Mouse (Mus musculus) midbrain, embryonic 11.5 days (tissue): ENCODE measurements around the gene Armc6. TPM values are rescaled to one million over a fixed set of nuclear protein-coding genes. Genes with fewer than 3 reads are reported as not detected.
A peak's percentile ranks its signal among the peaks of the same experiment; 100 is the strongest.

Source experiments
- ATAC-seq: fragments of 200-750 bp; cut with Nextera tagmentation; 2 replicates; pipeline ENCODE4 v1.8.0; 2017; ENCODE audit warnings: moderate TSS enrichment, moderate library complexity; ENCODE audit not compliant: low FRiP score
- DNase-seq: peaks from one replicate; pipeline ENCODE4 v3.0.0; 2015; ENCODE audit warnings: low spot score; ENCODE audit errors: missing footprints
- H3K27ac ChIP-seq: fragments of 300-500 bp; sonication (generic); 2 replicates; pipeline ENCODE4 v1.5.1; 2014; ENCODE audit warnings: low read depth, low read length
- H3K27me3 ChIP-seq: fragments of 300-500 bp; sonication (generic); 2 replicates; pipeline ENCODE4 v1.6.1; 2014; ENCODE audit warnings: mild to moderate bottlenecking, low read length, moderate library complexity, mixed read lengths; ENCODE audit not compliant: control insufficient read depth, insufficient read depth
- H3K36me3 ChIP-seq: fragments of 300-500 bp; sonication (generic); 2 replicates; pipeline ENCODE4 v1.6.1; 2014; ENCODE audit warnings: mild to moderate bottlenecking, low read length, moderate library complexity, mixed read lengths; ENCODE audit not compliant: control insufficient read depth, insufficient read depth
- H3K4me1 ChIP-seq: fragments of 300-500 bp; sonication (generic); 2 replicates; pipeline ENCODE4 v1.6.1; 2014; ENCODE audit warnings: low read length; ENCODE audit not compliant: control insufficient read depth, insufficient read depth
- H3K4me2 ChIP-seq: fragments of 300-500 bp; sonication (generic); 2 replicates; pipeline ENCODE4 v1.6.1; 2014; ENCODE audit warnings: mild to moderate bottlenecking, moderate library complexity
- H3K4me3 ChIP-seq: fragments of 300-500 bp; sonication (generic); 2 replicates; pipeline ENCODE4 v1.5.1; 2014; ENCODE audit warnings: low read depth, low read length
- H3K9ac ChIP-seq: fragments of 300-500 bp; sonication (generic); 2 replicates; pipeline ENCODE4 v1.6.1; 2014; ENCODE audit warnings: low read length
- H3K9me3 ChIP-seq: fragments of 300-500 bp; sonication (generic); 2 replicates; pipeline ENCODE4 v1.6.1; 2016; ENCODE audit warnings: low read length; ENCODE audit not compliant: control insufficient read depth
- WGBS: fragments of 180-500 bp; shearing (Covaris S2); extraction: QIAGEN DNeasy Blood & Tissue Kit; methylation state at CpG from one replicate; pipeline ENCODE4 v1.1.7; 2014; 5-methylcytosine and 5-hydroxymethylcytosine counted together
- polyA plus RNA-seq: library from polyadenylated mRNA; unstranded; fragments of >200 nt; fragmentation: Nextera tagmentation; extraction: Ambion mirVana; gene quantifications from 2 replicates; pipeline ENCODE4 v1.2.1, GENCODE M21; 2014

Gene Armc6
- polyA plus RNA-seq, 1 experiment from 2014 or later = 31.1 TPM

- H3K36me3 ChIP-seq = peaks cover 36% of the 10 kb centered on the region
- H3K27ac ChIP-seq = no peak overlapping the region
- no peaks in the 10 kb centered on the region for H3K4me1 ChIP-seq
- H3K4me2 ChIP-seq = no peak overlapping the region
- WGBS = 95% methylated on average over 6 of the region's 6 CpGs
- DNase-seq (no peak), ATAC-seq (no peak)
- no peaks in the 10 kb centered on the region for H3K27me3 ChIP-seq
- H3K9me3 ChIP-seq = no peaks in the 10 kb centered on the region
- H3K9ac ChIP-seq = no peak overlapping the region
- H3K4me3 ChIP-seq = no peak overlapping the region
Measured at GRCm38 (mm10) chr8:70246622-70247021, 12.4 kb upstream of the Armc6 start.

- WGBS = 95% methylated on average over 5 of the region's 5 CpGs
- no peak for ATAC-seq
- peaks cover 30% of the 10 kb centered on the region for H3K36me3 ChIP-seq
Measured at GRCm38 (mm10) chr8:70240642-70241041, 6.4 kb upstream of the Armc6 start.

GRCm38 (mm10) chr8:70237842-70238241 lies 3.6 kb upstream of the Armc6 start:
- 98% methylated on average over 2 of the region's 2 CpGs for WGBS
- peaks cover 23% of the 10 kb centered on the region for H3K36me3 ChIP-seq
- H3K27me3 ChIP-seq = no peaks in the 10 kb centered on the region

More at GRCm38 (mm10) chr8:70240642-70241041, 6.4 kb upstream of the Armc6 start:
- Histone ChIP-seq H3K4me3 (no peak overlapping the region), H3K27me3 (no peaks in the 10 kb centered on the region), H3K4me2 (no peak overlapping the region), H3K9me3 (no peaks in the 10 kb centered on the region), H3K9ac (no peak overlapping the region), H3K4me1 (peaks cover 5% of the 10 kb centered on the region), H3K27ac (no peak overlapping the region)
- no peak for DNase-seq

GRCm38 (mm10) chr8:70234781-70235128 lies 489 bp upstream of the Armc6 start:
- H3K27ac ChIP-seq = peak overlapping the region; percentile 85
- peak overlapping the region; percentile 78 for H3K4me2 ChIP-seq
- peaks cover 3% of the 10 kb centered on the region; the same call in 1 of the 2 replicates for H3K36me3 ChIP-seq
- H3K4me1 ChIP-seq = peaks cover 16% of the 10 kb centered on the region
- DNase-seq (no peak), ATAC-seq (no peak)
- H3K4me3 ChIP-seq = peak overlapping the region; percentile 72
- WGBS = 0% methylated on average over 15 of the region's 15 CpGs
- H3K27me3 ChIP-seq = no peaks in the 10 kb centered on the region
- peak overlapping the region; percentile 86 for H3K9ac ChIP-seq
- H3K9me3 ChIP-seq = no peaks in the 10 kb centered on the region

More at GRCm38 (mm10) chr8:70237842-70238241, 3.6 kb upstream of the Armc6 start:
- no peak for ATAC-seq
- Histone ChIP-seq H3K4me1 (peaks cover 16% of the 10 kb centered on the region), H3K9ac (no peak overlapping the region), H3K9me3 (no peaks in the 10 kb centered on the region), H3K27ac (no peak overlapping the region), H3K4me2 (no peak overlapping the region), H3K4me3 (no peak overlapping the region)
- no peak for DNase-seq

GRCm38 (mm10) chr8:70233606-70234005 lies 660 bp downstream of the Armc6 start:
- Histone ChIP-seq H3K9ac (peak overlapping the region; percentile 86), H3K9me3 (no peaks in the 10 kb centered on the region), H3K27ac (peak overlapping the region; percentile 65; the same call in 1 of the 2 replicates), H3K4me3 (peak overlapping the region; percentile 72), H3K27me3 (no peaks in the 10 kb centered on the region), H3K4me2 (peak overlapping the region; percentile 74), H3K4me1 (peaks cover 16% of the 10 kb centered on the region), H3K36me3 (peaks cover 8% of the 10 kb centered on the region; the same call in 1 of the 2 replicates)
- ATAC-seq = peak; percentile 22
- WGBS = 6% methylated on average over 13 of the region's 13 CpGs
- no peak for DNase-seq

GRCm38 (mm10) chr8:70230837-70231236 lies 3.4 kb downstream of the Armc6 start:
- Histone ChIP-seq H3K4me3 (no peak overlapping the region), H3K9me3 (no peaks in the 10 kb centered on the region), H3K4me1 (peaks cover 15% of the 10 kb centered on the region), H3K36me3 (peaks cover 5% of the 10 kb centered on the region; the same call in 1 of the 2 replicates), H3K4me2 (no peak overlapping the region), H3K27me3 (no peaks in the 10 kb centered on the region), H3K9ac (no peak overlapping the region), H3K27ac (no peak overlapping the region)
- ATAC-seq (no peak), DNase-seq (no peak)
- WGBS = 86% methylated on average over 9 of the region's 9 CpGs

GRCm38 (mm10) chr8:70227997-70228396 lies 6.3 kb downstream of the Armc6 start:
- Histone ChIP-seq H3K4me3 (no peak overlapping the region), H3K4me1 (peaks cover 3% of the 10 kb centered on the region), H3K27me3 (no peaks in the 10 kb centered on the region), H3K9ac (no peak overlapping the region), H3K4me2 (no peak overlapping the region), H3K27ac (no peak overlapping the region), H3K9me3 (no peaks in the 10 kb centered on the region), H3K36me3 (peaks cover 10% of the 10 kb centered on the region)
- ATAC-seq (no peak), DNase-seq (no peak)
- WGBS = 35% methylated on average over 4 of the region's 4 CpGs

- no peaks in the 10 kb centered on the region for H3K9me3 ChIP-seq
- WGBS = 53% methylated on average over 6 of the region's 6 CpGs
- no peak for DNase-seq
- H3K4me3 ChIP-seq = no peak overlapping the region
- ATAC-seq = no peak
- peaks cover 5% of the 10 kb centered on the region for H3K36me3 ChIP-seq
- H3K9ac ChIP-seq = no peak overlapping the region
- no peak overlapping the region for H3K27ac ChIP-seq
- no peaks in the 10 kb centered on the region for H3K27me3 ChIP-seq
- peaks cover 3% of the 10 kb centered on the region; the same call in 1 of the 2 replicates for H3K4me1 ChIP-seq
- H3K4me2 ChIP-seq = no peak overlapping the region
Measured at GRCm38 (mm10) chr8:70223341-70223740, 10.9 kb downstream of the Armc6 start.

GRCm38 (mm10) chr8:70222041-70222440 lies 12.2 kb downstream of the Armc6 start:
- WGBS = 96% methylated on average over 12 of the region's 12 CpGs
- Histone ChIP-seq H3K4me2 (no peak overlapping the region), H3K9me3 (no peaks in the 10 kb centered on the region), H3K27ac (no peak overlapping the region), H3K27me3 (no peaks in the 10 kb centered on the region), H3K4me1 (no peaks in the 10 kb centered on the region), H3K9ac (no peak overlapping the region), H3K36me3 (peaks cover 5% of the 10 kb centered on the region), H3K4me3 (no peak overlapping the region)
- DNase-seq = no peak
- ATAC-seq = no peak
